Mouse (Mus musculus) adrenal gland, postnatal 10 days (tissue): ENCODE measurements around the gene Lsm7. TPM values are rescaled to one million over a fixed set of nuclear protein-coding genes. Genes with fewer than 3 reads are reported as not detected.
A peak's percentile ranks its signal among the peaks of the same experiment; 100 is the strongest.

ENCODE experiments used
- DNase-seq: peaks from one replicate; pipeline ENCODE4 v3.0.0; 2021; ENCODE audit warnings: mixed read lengths
- microRNA-seq: library from miRNA; unstranded; fragments of <30 nt; microRNA quantifications from one replicate; pipeline ENCODE4 v1.2.0, GENCODE M21; 2021
- total RNA-seq, 2 experiments: library from RNA; stranded (reverse); gene quantifications; 2 replicates each; pipeline ENCODE4 v1.2.3; 2021

Gene Lsm7
- total RNA-seq, 2 experiments from 2014 or later: 35.3 to 37.8 TPM

GRCm38 (mm10) chr10:80813366-80813765 lies 41.6 kb downstream of the Lsm7 start, which contains the start of gene Jsrp1:
TSS of gene Jsrp1 (minus strand) at chr10:80813498.
- DNase-seq: no peak

GRCm38 (mm10) chr10:80812391-80813041 lies 42.5 kb downstream of the Lsm7 start:
- DNase-seq: peak; percentile 60

GRCm38 (mm10) chr10:80810084-80810483 lies 44.9 kb downstream of the Lsm7 start:
- DNase-seq: peak; percentile 74

- no peak for DNase-seq
These were observed 45.9 kb downstream of the Lsm7 start for GRCm38 (mm10) chr10:80808985-80809632.

- DNase-seq: no peak
These were observed 46.7 kb downstream of the Lsm7 start for GRCm38 (mm10) chr10:80808099-80808984.

GRCm38 (mm10) chr10:80807057-80807627 lies 47.9 kb downstream of the Lsm7 start:
- peak; percentile 79 for DNase-seq

- DNase-seq: no peak
These were observed 48.5 kb downstream of the Lsm7 start for GRCm38 (mm10) chr10:80806341-80807056.

GRCm38 (mm10) chr10:80805925-80806324 lies 49.1 kb downstream of the Lsm7 start:
- DNase-seq: peak; percentile 93

- DNase-seq: no peak
These were observed 49.7 kb downstream of the Lsm7 start for GRCm38 (mm10) chr10:80805322-80805721.

- no peak for DNase-seq
These were observed 50.1 kb downstream of the Lsm7 start, which contains the start of gene Amh for GRCm38 (mm10) chr10:80804916-80805315. TSS of gene Amh (plus strand) at chr10:80805243.

- DNase-seq: no peak
These were observed 50.7 kb downstream of the Lsm7 start for GRCm38 (mm10) chr10:80804340-80804739.

GRCm38 (mm10) chr10:80802996-80803395 lies 52.0 kb downstream of the Lsm7 start:
- no peak for DNase-seq

Small RNAs within 50 kb of the gene (microRNA-seq; reads per million reads assigned to microRNA genes)
- gene Mir1982: 1.8 reads per million

Other genes starting within 250 kb of the Lsm7 start
- 1 to 10 TPM; 1.6 to 2.7 TPM for gene Gm49322, start 249.2 kb downstream of the Lsm7 start, total RNA-seq
- gene Csnk1g2, start 232.4 kb downstream of the Lsm7 start, total RNA-seq: 100 to 1,000 TPM; 121 to 131 TPM
- 10 to 100 TPM; 50.4 to 65.3 TPM for gene Btbd2, start 198.1 kb downstream of the Lsm7 start, total RNA-seq
- 100 to 1,000 TPM; 249 to 298 TPM for gene Mknk2, start 177.1 kb downstream of the Lsm7 start, total RNA-seq
- 10 to 100 TPM; 17.7 to 20.1 TPM for gene Mob3a, start 153.2 kb downstream of the Lsm7 start, total RNA-seq
- 10 to 100 TPM in 1 of 2 experiments, 1 to 10 TPM in 1; 6.9 to 13.1 TPM for gene Izumo4, start 153.0 kb downstream of the Lsm7 start, total RNA-seq
- gene Ap3d1, start 112.9 kb downstream of the Lsm7 start, total RNA-seq: 10 to 100 TPM; 64.7 to 82.6 TPM
- gene Dot1l, start 100.0 kb downstream of the Lsm7 start, total RNA-seq: 10 to 100 TPM; 64.5 to 80.9 TPM
- gene Sf3a2, start 57.0 kb downstream of the Lsm7 start, total RNA-seq: 10 to 100 TPM; 45.2 to 50.5 TPM
- 10 to 100 TPM; 50.0 to 63.2 TPM for gene Plekhj1, start 56.6 kb downstream of the Lsm7 start, total RNA-seq
- under 1 TPM; 0.57 to 0.79 TPM for gene Amh, start 50.0 kb downstream of the Lsm7 start, total RNA-seq
- gene Jsrp1, start 41.7 kb downstream of the Lsm7 start, total RNA-seq: 10 to 100 TPM in 1 of 2 experiments, 1 to 10 TPM in 1; 9.8 to 24.0 TPM
- gene Oaz1, start 28.6 kb downstream of the Lsm7 start, total RNA-seq: 100 to 1,000 TPM; 700 to 820 TPM
- gene Lingo3, start 11.2 kb downstream of the Lsm7 start, total RNA-seq: 1 to 10 TPM in 1 of 2 experiments, under 1 TPM in 1; 0.99 to 1.5 TPM
- gene Sppl2b, start 66 bp upstream of the Lsm7 start, total RNA-seq: 10 to 100 TPM; 25.3 to 39.8 TPM
- gene Tmprss9, start 16.6 kb upstream of the Lsm7 start, total RNA-seq: under 1 TPM; 0.09 to 0.12 TPM
- gene Timm13, start 45.8 kb upstream of the Lsm7 start, total RNA-seq: 100 to 1,000 TPM; 271 to 285 TPM
- 10 to 100 TPM; 14.5 to 16.5 TPM for gene Lmnb2, start 63.0 kb upstream of the Lsm7 start, total RNA-seq
- gene Gadd45b, start 74.9 kb upstream of the Lsm7 start, total RNA-seq: 10 to 100 TPM; 11.7 to 44.5 TPM
- gene Gng7, start 159.7 kb upstream of the Lsm7 start, total RNA-seq: 1 to 10 TPM; 5.4 to 6.4 TPM
- gene Diras1, start 170.5 kb upstream of the Lsm7 start, total RNA-seq: 1 to 10 TPM; 2.8 to 3.4 TPM
- 10 to 100 TPM; 28.5 to 32.8 TPM for gene Slc39a3, start 182.2 kb upstream of the Lsm7 start, total RNA-seq
- 100 to 1,000 TPM; 190 to 191 TPM for gene Sgta, start 205.0 kb upstream of the Lsm7 start, total RNA-seq
- gene Thop1, start 214.8 kb upstream of the Lsm7 start, total RNA-seq: 10 to 100 TPM; 31.8 to 42.4 TPM
- gene Creb3l3, start 243.7 kb upstream of the Lsm7 start, total RNA-seq: 10 to 100 TPM; 18.1 to 42.6 TPM